Mouse (Mus musculus) stomach, adult 2 months (tissue): ENCODE results near the gene Azgp1. TPM values are rescaled to one million over a fixed set of nuclear protein-coding genes. Genes with fewer than 3 reads are reported as not detected.

Experiments used
- polyA plus RNA-seq: library from polyadenylated mRNA; depleted of rRNA; stranded (reverse); fragments of >200 nt; gene quantifications from 2 replicates; pipeline ENCODE4 v1.2.3, GENCODE M21; 2012; rRNA removed

Gene Azgp1
- 0.29 and 0.66 TPM in 2 replicates for polyA plus RNA-seq

DNA sequence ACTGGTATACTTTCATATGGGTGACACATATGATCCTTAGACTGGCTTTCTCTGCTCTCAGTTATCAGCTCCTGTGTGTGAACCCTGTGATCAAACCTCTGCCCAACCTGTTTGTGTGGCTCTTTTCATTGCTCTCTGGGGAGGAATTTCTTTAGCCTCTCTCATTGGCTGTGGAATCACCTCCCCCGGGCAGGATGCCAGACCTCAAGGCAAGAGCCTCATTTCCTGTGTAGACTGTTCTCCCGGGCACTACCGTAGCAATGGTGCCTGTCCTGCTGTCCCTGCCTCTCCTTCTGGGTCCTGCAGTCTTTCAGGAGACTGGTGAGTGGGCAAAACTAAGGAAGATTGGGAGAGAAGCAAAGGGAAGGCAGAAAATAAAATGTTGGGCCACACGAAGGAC is at the start of gene Azgp1:
Azgp1 (plus strand) TSS at position 221 of the 400 bp plus-strand sequence.

DNA sequence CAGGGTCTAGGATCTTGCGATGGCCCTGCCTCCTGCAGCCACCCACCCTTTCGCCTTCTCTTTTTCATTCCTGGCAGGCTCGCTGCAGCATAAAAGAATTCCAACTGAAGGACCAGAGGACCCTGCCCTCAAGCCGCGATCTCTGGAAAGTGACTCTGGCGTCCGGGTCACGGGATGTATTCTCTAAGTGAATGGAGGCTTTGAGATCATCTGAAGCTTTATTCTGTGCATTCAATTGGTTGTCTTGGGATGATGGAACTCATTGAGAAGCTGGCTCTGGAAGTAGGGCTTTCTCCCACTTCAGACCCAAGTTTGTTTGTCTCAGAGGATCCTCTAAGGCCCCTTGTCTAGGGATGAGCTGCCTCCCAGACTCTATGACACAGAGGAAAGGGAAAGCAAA is 18.4 kb upstream of the Azgp1 start, which contains the start of gene Gjc3:
Gjc3 (minus strand) TSS at position 154 of the 400 bp plus-strand sequence.

DNA sequence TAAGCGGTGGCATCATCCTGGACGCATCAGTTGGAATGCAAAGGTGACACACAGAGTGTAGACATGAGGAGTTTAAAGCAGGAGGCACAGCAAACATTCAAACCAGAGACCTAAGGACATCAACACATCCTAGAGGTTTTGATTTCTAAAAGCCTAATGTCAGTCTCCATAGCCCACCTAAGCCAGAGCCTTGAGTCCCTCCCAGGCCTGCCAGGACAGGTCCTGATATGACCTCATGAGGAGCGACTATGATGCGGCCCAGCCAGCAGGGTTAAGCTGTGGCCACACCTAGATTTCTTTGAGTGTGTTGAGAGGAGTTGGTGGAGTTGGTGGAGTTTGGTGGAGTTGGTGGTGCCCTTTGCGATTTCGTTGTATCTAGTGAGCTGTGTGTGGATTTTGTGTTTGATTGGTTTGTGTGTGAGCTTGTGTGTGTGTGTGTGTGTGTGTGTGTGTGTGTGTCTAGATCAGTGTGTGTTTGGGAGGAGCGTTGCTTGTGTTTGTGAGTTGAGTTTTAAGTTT is 39.7 kb downstream of the Azgp1 start, which contains the start of the genes Smok3a and Smok3b:
Smok3a (plus strand) TSS at position 301 of the 519 bp plus-strand sequence.
Smok3b (plus strand) TSS at position 469 of the 519 bp plus-strand sequence.

Other genes with a start within 250 kb of the Azgp1 start
- 3.5 and 5.9 TPM in 2 replicates for gene Nyap1, start 239.9 kb upstream of the Azgp1 start, polyA plus RNA-seq
- gene Tsc22d4, start 235.8 kb upstream of the Azgp1 start, polyA plus RNA-seq = 77.2 and 105 TPM in 2 replicates
- 33.3 and 51.9 TPM in 2 replicates for gene Ppp1r35, start 202.7 kb upstream of the Azgp1 start, polyA plus RNA-seq
- 9.1 and 12.3 TPM in 2 replicates for gene Mepce, start 193.9 kb upstream of the Azgp1 start, polyA plus RNA-seq
- gene Zcwpw1, start 193.7 kb upstream of the Azgp1 start, polyA plus RNA-seq = 0.03 and 0.16 TPM in 2 replicates
- gene Pilra, start 145.2 kb upstream of the Azgp1 start, polyA plus RNA-seq = 0.38 and 1.1 TPM in 2 replicates
- 1.5 and 2.7 TPM in 2 replicates for gene Pilrb1, start 123.4 kb upstream of the Azgp1 start, polyA plus RNA-seq
- 0.54 and 1.1 TPM in 2 replicates for gene Pilrb2, start 109.7 kb upstream of the Azgp1 start, polyA plus RNA-seq
- gene Cyp3a13, start 59.9 kb upstream of the Azgp1 start, polyA plus RNA-seq = 0.75 and 0.96 TPM in 2 replicates
- 0.04 and 0.17 TPM in 2 replicates for gene Gjc3, start 18.4 kb upstream of the Azgp1 start, polyA plus RNA-seq
- not detected in 2 replicates for gene Smok3a, start 39.7 kb downstream of the Azgp1 start, polyA plus RNA-seq
- not detected in 2 replicates for gene Smok3b, start 39.9 kb downstream of the Azgp1 start, polyA plus RNA-seq
- gene Smok3c, start 71.7 kb downstream of the Azgp1 start, polyA plus RNA-seq = not detected in 2 replicates
- 0.51 and 0.96 TPM in 2 replicates for gene Zkscan1, start 103.6 kb downstream of the Azgp1 start, polyA plus RNA-seq
- 1.8 and 2.3 TPM in 2 replicates for gene Zscan21, start 135.4 kb downstream of the Azgp1 start, polyA plus RNA-seq
- gene Zfp113, start 174.2 kb downstream of the Azgp1 start, polyA plus RNA-seq = 0.71 and 4.4 TPM in 2 replicates
- 27.9 and 34.4 TPM in 2 replicates for gene Cops6, start 179.6 kb downstream of the Azgp1 start, polyA plus RNA-seq
- gene Ap4m1, start 190.5 kb downstream of the Azgp1 start, polyA plus RNA-seq = 14.2 and 21.4 TPM in 2 replicates
- gene Mcm7, start 190.9 kb downstream of the Azgp1 start, polyA plus RNA-seq = 11.0 and 11.9 TPM in 2 replicates
- gene Taf6, start 205.9 kb downstream of the Azgp1 start, polyA plus RNA-seq = 25.5 and 27.1 TPM in 2 replicates
- gene Cnpy4, start 206.0 kb downstream of the Azgp1 start, polyA plus RNA-seq = 0.42 and 0.67 TPM in 2 replicates
- gene Mblac1, start 212.8 kb downstream of the Azgp1 start, polyA plus RNA-seq = 1.9 and 4.5 TPM in 2 replicates
- 0.24 and 0.51 TPM in 2 replicates for gene Nxpe5, start 244.4 kb downstream of the Azgp1 start, polyA plus RNA-seq